Mouse (Mus musculus) right cerebral cortex, postnatal 25 days (tissue): ENCODE data around the gene Mpped1.

Experiments used
- DNase-seq: peaks from one replicate; pipeline ENCODE4 v3.0.0; 2022

Mpped1 gene

GRCm38 (mm10) chr15:83779387-83779786 is at the start of gene Mpped1:
Gene Mpped1 (plus strand): TSS chr15:83779467.
- DNase-seq: peak; percentile 21

- peak; percentile 38 for DNase-seq
These were observed 38.4 kb upstream of the Mpped1 start for GRCm38 (mm10) chr15:83740676-83741422.

- DNase-seq: no peak
These were observed 37.2 kb upstream of the Mpped1 start for GRCm38 (mm10) chr15:83742018-83742417.

DNA sequence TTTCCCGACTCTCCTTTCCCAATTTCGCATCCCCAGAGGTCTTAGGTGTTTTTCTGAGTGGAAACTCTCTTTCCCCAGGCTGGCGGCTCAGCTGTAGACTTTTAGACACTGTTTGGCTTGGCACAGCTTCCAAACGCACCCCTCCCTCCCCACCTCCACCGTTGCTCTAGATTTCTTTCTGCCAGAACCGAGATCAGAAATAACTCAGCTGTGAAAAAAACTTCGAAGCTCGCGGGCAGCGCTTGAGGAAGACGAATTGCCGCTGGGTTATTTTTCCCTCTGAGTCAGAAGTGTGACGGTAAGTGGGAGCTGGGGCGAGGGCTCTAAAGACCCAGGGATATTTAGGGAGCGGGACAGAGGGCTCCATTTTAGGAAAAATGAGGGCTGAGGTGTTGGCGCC is 33.0 kb upstream of the Mpped1 start:
- DNase-seq: peak; percentile 72

- no peak for DNase-seq
These were observed 30.3 kb upstream of the Mpped1 start for GRCm38 (mm10) chr15:83748986-83749385.

GRCm38 (mm10) chr15:83749436-83749835 is 29.8 kb upstream of the Mpped1 start:
- DNase-seq: no peak

GRCm38 (mm10) chr15:83756742-83757141 is 22.5 kb upstream of the Mpped1 start:
- DNase-seq: no peak

- DNase-seq: no peak
These were observed 20.3 kb upstream of the Mpped1 start for GRCm38 (mm10) chr15:83758958-83759357.

DNA sequence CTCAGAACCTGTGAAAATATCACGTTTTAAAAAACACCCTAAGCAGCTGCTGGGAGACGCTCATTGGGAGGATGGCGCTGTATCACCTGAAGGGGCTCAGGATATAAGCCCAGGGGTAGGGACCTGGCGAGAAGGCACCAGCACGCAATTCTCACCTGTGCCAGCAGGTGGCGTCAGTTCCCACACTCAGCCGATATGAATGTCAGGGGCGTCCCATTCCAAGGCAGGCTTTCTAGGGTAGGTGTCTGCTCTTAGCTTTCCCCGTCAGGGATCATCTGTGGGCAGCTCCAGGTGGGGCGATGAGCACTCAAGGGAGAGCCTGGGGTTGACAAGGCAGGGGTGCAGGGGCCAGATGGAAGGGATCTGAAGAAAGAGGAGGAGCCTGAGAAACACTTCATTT is 18.6 kb upstream of the Mpped1 start:
- DNase-seq: peak; percentile 57

DNA sequence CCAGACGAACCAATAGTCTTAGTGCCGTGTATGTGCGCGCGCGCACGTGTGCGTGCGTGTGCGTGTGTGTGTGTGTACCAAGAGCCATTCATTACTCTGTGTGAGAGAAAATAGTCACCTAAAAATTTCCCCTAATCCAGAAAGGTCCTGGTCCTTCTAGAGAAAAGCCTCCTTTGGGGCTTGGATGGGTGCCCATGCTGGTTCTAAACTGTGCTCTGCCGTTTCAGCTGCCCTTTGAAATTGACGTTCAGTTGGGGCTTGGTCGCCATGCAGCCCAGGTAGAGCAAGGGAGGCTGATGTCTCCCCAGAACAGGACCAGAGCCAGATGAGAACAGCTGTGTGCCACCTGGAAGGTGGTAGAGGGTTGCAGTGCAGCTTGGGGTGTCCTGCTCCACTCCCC is 17.8 kb upstream of the Mpped1 start:
- no peak for DNase-seq

DNA sequence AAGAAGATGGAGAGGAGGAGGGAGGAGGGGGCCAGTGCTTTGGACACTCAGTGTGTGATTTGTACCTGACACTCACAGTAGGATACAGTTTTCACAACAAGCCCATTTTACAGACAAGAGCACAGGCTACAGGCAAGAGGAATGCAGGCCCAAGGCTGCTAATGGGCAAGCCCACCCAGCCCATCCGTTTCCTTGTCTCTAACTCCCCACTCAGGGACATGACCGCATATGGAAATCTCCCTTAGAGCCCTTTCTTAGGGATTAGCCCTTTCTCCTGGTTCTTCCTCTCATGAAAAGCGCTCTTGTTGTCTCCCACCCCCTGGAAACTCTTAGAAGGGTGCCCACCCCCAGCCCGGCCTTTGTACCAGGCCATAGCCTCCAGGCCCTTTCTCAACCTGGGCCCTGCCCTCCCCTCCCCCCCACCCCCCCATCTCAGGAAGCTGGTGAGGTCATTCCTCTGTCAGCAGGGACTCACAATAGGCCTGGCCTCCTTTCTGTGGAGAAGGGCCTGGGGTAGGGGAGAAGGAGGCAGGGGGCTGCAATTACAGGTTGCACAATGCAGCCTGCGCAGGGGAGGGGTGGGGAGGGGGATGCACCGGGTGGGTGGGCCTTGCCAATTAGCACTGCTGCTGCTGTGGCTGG is 13.8 kb upstream of the Mpped1 start:
- no peak for DNase-seq

DNA sequence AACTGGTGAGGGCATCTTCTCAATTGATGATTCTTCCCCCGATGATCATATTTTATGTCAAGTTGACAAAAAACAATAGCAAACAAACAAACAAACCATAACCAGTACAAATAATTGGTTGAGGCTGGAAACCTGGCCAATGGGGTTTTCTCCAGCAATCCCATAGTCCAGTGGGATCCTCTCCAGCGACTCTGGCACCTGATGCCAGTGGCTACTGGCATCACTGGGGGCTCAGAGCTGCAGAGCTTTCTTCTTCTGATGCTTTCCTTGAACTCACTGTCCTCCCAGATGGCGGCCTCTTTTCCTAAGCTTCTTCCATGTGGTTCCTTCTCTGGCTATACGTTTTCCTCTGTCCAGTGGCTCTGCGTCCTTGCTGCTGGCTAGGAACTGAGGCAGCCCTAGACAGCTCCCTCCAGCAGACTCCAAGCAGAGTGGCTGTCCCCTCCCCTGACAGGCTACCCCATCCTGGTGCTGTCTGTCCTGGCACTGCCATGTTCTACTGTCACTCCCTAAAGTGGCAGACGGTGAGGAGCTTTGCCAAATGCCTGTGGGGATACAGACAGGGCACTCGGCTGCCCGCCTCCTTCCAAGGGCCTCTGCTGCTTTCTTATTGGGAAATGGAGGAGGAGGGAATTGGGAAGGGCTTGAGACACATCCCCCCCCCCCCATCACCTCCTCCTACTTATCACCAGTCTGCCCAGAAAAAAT is 7.8 kb upstream of the Mpped1 start:
- DNase-seq: no peak

GRCm38 (mm10) chr15:83772460-83772859 is 6.8 kb upstream of the Mpped1 start:
- no peak for DNase-seq

GRCm38 (mm10) chr15:83772953-83773352 is 6.3 kb upstream of the Mpped1 start:
- DNase-seq: peak; percentile 21

GRCm38 (mm10) chr15:83774922-83775321 is 4.3 kb upstream of the Mpped1 start:
- no peak for DNase-seq

- no peak for DNase-seq
These were observed 2.8 kb upstream of the Mpped1 start for GRCm38 (mm10) chr15:83776265-83777000.

GRCm38 (mm10) chr15:83777476-83777875 is 1.8 kb upstream of the Mpped1 start:
- no peak for DNase-seq

DNA sequence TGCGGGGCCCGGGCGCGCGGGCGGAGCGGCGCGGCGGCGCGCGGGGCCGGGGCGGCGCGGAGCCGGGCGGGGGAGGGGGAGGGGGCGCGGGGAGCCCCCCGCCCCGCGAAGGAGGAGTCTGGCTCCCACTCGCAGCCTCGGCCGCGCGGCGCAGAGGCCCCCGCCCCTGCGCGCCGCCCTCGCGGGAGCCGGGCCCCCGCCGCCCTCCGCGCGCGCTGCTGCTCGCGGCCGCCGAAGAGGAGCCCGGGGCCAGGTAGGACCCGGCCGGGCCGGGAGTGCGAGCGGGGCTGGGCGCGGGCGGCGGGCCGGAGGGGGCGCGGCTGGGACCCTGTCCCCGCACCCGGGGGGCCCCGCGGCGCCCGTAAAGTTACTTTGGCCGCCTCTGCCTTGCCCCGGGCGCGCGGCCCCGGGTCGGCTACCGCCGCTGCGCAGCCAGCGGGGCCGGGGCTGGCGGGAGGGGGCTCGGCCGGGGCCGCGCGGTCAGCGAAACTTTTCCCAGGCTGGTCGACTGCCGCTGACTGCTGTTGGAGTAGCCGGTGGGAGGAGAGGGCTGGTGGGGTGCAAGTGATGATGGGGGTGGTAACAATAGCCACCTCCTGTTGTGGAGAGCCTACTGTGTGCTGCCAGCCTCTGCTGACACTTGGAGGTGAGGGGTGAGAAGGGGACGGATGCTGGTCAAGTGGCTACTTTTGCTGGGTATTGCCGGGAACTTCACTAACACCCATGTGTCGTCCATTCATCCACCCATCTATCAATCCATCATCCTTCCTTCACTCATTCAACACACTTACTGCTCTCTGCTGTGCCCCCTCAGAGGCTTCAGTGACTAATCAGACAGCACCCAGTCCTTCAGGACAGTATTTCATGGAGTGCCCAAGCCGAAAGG is 831 bp downstream of the Mpped1 start:
- DNase-seq: no peak

- no peak for DNase-seq
These were observed 2.0 kb downstream of the Mpped1 start for GRCm38 (mm10) chr15:83781304-83781703.

DNA sequence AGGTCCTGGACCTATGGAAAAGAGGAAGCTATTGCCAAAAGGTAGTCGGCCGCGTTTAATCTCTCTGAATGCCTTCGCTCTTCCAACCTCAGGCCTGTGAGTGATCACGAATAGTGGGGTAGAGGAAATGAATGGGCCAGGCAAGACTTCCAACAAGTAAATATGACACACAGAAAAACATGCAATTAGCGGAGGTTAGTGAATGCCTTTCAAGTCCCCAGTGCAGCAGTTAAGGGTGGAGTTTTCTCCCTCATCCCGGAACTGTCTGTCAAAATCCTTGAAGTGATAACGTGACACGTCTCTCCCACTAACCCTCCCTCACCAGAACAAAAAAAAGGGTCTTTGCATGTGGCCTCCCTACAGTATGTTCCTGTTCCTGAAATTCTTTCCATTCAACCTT is 3.0 kb downstream of the Mpped1 start:
- DNase-seq: no peak

DNA sequence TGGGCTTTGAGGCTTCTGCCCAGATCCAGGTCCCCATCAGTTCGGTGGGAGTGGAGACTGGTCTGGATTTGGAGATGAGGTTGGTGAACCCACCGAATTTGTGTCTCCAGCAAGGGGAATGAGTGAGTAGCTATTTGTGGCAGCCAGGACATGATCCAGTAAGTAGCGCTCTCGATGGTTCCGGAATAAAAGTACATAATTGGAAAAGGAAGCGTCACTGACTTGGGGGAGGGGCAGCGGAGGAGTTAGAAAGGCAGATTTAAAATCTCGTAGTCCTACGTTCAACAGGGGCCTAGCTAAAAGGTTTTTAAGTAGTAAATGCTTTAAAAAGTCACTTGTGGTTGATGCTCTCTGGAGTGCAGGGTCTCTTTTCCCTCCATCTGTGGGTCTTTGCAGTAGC is 5.5 kb downstream of the Mpped1 start:
- peak; percentile 74 for DNase-seq

GRCm38 (mm10) chr15:83789046-83789445 is 9.8 kb downstream of the Mpped1 start:
- DNase-seq: no peak
